Mouse (Mus musculus) spleen, adult 12 weeks (tissue): ENCODE data around the gene Ifna15.
"Not testable (repeated sequence)": the region's sequence is repeated elsewhere in the genome, so short reads cannot be mapped to it uniquely, and the experiment has no call there.

Source experiments
- DNase-seq: peaks from one replicate; pipeline ENCODE4 v3.0.0; 2022; ENCODE audit warnings: low spot score

Gene Ifna15

GRCm38 (mm10) chr4:88558145-88558544, at the start of gene Ifna15:
TSS of gene Ifna15 (minus strand) at chr4:88558245.
- DNase-seq: not testable (repeated sequence)

- no peak for DNase-seq
These were observed 45.2 kb upstream of the Ifna15 start, which contains the start of gene Ifna12 for GRCm38 (mm10) chr4:88603276-88603675. TSS of gene Ifna12 (minus strand) at chr4:88603376.

DNA sequence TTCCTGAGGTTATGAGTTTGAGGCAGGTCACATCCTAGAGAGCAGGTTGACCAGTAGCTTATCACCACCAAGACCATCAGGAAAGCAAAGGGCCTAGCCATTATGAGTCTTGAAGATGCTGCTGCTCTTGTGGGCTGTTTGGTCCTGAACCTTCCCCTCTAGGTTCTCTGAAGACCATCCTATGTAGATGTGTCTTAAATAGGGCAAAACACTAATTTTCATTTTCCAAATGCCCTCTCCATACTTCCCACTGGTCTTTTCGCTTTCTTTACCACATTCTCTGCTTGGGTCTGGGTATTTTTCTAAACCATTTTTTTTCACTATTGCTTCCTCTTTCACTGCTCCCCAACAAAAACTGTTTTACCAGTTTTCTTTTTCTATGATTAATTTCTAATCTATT, 34.2 kb upstream of the Ifna15 start, which contains the start of gene Ifna9:
Gene Ifna9, minus strand, starts transcription at position 101 of the 400 bp plus-strand sequence.
- DNase-seq: no peak

DNA sequence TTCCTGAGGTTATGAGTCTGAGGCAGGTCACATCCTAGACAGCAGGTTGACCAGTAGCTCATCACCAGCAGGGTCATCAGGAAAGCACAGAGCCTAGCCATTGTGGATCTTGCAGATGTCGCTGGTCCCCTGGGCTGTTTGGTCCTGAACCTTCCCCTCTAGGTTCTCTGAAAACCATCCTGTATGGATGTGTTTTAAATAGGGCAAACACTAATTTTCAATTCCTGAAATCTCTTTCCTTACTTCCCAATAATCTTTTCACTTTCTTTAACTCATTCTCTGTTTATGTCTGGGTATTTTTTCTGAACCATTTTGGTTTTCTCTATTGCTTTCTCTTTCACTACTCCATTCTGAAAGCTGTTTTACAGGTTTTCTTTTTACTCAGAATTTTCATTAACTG, 13.7 kb upstream of the Ifna15 start, which contains the start of gene Ifna14:
Gene Ifna14, minus strand, starts transcription at position 101 of the 400 bp plus-strand sequence.
- DNase-seq: no peak

GRCm38 (mm10) chr4:88561791-88562190, 3.7 kb upstream of the Ifna15 start:
- DNase-seq: no peak

GRCm38 (mm10) chr4:88550161-88550945, 7.7 kb downstream of the Ifna15 start:
- peak; percentile 85 for DNase-seq

GRCm38 (mm10) chr4:88547986-88548385, 10.1 kb downstream of the Ifna15 start:
- no peak for DNase-seq

- no peak for DNase-seq
These were observed 14.3 kb downstream of the Ifna15 start for GRCm38 (mm10) chr4:88543649-88544234.

DNA sequence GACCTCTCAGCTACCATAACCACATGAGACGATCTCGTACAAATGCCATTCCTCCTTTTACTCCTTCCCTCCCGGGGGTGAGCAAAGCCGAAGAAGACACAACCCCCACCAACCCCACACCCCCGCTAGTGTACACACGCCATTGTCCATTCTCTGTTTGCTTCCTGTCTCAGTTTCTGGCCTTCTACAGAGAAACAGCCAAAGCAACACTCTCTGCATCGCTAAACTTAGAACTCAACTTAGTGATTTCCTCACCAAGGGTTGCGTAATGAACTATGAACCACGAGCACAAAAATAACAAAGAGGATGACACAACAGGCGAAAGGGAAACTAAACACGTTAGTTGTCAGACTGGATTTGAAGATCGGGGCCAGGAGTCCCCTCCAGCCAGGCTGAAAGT, 20.7 kb downstream of the Ifna15 start:
- no peak for DNase-seq

DNA sequence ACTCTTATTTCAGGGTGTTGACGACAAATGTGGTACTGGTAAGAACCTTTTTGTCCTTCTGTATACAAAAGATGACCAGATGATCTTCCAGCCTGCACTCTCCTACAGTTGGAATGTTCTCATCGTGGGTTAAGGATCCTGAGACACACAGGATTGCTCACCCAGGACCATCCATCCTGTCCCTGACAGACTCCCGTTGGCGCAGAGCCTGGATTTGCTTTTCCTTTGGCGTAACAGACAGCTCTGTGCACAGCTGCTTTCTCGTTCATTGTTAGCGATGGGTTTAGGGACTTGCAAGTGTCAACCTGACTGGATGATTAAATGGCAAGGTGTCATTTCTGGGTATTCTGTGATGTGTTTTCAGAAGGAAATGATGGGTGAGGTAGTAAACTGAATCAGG, 21.4 kb downstream of the Ifna15 start:
- DNase-seq: no peak

- peak; percentile 19 for DNase-seq
These were observed 22.3 kb downstream of the Ifna15 start for GRCm38 (mm10) chr4:88535742-88536141.

- DNase-seq: no peak
These were observed 23.1 kb downstream of the Ifna15 start for GRCm38 (mm10) chr4:88534903-88535302.

DNA sequence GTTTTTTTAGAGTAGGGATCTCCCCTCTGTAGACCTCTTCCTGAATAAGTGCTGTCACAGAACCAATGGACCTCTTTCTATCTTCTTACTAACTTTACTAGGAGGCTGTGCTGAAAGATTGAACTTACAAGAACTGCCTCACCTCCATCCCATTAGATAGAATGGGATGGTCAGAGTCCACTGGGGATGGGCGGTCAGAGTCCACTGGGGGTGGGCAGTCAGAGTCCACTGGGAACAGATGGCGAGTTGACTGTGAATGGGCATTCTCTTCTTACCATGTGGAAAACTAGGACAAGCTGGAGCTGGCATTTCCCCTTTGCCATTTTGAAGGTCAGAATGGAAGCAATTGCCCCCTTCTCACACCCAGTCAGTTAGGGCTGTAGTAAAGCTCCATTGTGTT, 24.5 kb downstream of the Ifna15 start:
- no peak for DNase-seq

DNA sequence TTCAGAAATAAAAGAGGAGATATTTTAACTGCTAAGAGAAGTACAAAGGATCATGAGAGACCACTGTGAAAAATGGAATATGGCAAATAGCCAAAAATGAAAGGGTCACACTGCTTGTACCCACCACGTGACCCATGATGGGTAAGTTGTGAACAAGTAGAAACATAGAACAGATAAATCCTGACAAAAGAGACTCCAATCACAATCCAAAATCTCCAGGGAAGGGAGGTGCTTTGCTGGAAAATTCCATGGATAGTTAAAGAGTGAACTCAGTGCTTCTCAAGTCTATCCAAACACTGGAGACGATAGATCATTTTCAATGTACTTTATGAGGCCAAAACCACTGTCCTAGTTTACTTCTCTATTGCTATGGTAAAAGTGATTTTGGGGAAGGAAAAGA, 27.2 kb downstream of the Ifna15 start:
- DNase-seq: no peak

GRCm38 (mm10) chr4:88530271-88530670, 27.8 kb downstream of the Ifna15 start:
- no peak for DNase-seq

GRCm38 (mm10) chr4:88526379-88527049, 31.5 kb downstream of the Ifna15 start:
- no peak for DNase-seq

- no peak for DNase-seq
These were observed 32.7 kb downstream of the Ifna15 start for GRCm38 (mm10) chr4:88525393-88525792.

DNA sequence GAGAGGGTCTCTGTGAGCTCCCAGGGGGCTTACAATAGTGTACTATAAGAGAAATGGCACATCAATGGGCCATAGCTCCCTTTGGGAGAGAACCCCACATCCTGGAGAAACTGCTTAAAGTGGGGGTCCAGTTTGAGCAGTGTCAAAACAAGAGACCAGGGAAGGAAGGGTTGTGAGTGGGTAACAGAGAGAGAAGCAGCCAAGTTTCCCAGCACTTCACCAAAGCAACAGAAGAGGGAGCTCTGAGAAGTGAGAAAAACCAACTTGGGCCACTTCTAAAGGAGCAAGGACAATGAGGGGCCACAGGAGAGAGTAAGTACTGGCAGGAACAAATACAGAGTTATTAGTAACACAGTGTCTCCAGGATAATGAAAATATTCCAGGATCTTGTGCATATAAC, 34.8 kb downstream of the Ifna15 start:
- DNase-seq: no peak

DNA sequence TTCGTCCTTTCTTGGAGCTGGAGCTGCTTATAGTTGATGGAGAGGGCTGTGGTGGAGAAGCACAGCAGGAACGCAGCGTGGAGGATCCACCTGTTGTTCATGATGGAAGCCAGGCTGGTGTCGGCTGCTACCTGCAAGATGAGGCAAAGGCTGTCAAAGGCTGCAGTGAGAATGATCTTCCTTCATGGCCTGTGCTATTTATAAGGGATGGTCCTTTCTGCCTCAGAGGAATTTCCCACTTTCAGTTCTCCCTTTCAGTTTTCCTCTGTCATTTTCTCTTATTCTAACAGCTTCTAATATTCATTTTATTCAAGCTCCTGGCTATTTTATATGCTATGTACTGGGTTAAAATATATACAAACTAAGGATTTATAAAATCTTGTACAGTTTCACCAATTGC, 35.4 kb downstream of the Ifna15 start, which contains the start of gene Ifnb1:
Gene Ifnb1, minus strand, starts transcription at position 101 of the 400 bp plus-strand sequence.
- no peak for DNase-seq

DNA sequence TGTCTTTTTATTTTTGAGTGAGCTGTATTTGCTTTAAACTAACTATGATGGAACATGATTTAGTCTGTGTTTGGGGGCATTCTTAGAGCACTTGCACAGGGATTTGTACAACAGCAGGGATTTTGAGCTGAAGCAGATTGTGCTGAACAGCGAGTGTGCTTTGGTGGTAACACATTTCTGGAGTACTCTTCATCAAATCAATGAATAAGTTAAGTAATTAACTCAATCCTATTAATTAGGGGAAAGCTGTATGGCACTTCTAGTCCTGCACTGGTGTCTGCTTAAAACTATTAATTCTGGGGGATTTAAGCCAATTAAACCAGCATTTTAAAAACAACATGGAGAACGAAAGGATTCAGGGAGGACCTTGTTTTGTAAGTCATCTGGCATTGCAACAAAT, 40.1 kb downstream of the Ifna15 start:
- no peak for DNase-seq

- DNase-seq: no peak
These were observed 42.3 kb downstream of the Ifna15 start for GRCm38 (mm10) chr4:88515711-88516211.

DNA sequence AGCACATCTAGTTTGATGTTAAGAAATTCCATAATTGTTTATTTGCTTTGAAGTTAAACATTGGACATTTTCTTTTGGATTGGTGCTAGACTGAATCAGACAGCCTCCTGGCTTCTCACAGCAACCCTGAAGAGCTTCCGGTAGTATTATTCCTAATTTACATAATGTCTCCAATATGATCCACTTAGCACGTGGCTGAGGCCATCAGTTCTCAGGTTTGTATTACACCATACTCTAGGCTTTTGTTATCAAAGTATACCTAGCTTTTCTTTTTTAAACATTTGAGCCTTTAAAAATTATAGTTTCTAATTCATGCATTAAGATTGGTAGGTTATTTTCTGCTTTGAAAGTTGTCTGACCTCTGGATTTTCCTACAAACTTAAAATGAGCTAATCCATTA, 42.8 kb downstream of the Ifna15 start:
- DNase-seq: no peak

GRCm38 (mm10) chr4:88514403-88514802, 43.6 kb downstream of the Ifna15 start:
- DNase-seq: peak; percentile 13
